Mouse (Mus musculus) right cerebral cortex, postnatal 10 days (tissue): ENCODE measurements around the gene Mfge8.

Source experiments
- DNase-seq, 2 experiments: peaks; one replicate each; pipeline ENCODE4 v3.0.0; 2021; ENCODE audit warnings: low spot score in 2 of 2

Mfge8 gene

GRCm38 (mm10) chr7:79148711-79149266 lies at the start of gene Mfge8:
Gene Mfge8, minus strand, starts transcription at chr7:79149060.
- peak; percentile 82 to 84 for DNase-seq

GRCm38 (mm10) chr7:79194560-79195413 lies 45.9 kb upstream of the Mfge8 start:
- peak; percentile 87 to 93 for DNase-seq

- DNase-seq: no peak
Measured at GRCm38 (mm10) chr7:79193936-79194335, 45.1 kb upstream of the Mfge8 start.

- DNase-seq: no peak
Measured at GRCm38 (mm10) chr7:79191501-79191900, 42.6 kb upstream of the Mfge8 start.

GRCm38 (mm10) chr7:79190592-79190991 lies 41.7 kb upstream of the Mfge8 start:
- no peak for DNase-seq

- DNase-seq: no peak
Measured at GRCm38 (mm10) chr7:79189211-79189610, 40.4 kb upstream of the Mfge8 start.

GRCm38 (mm10) chr7:79187591-79187990 lies 38.7 kb upstream of the Mfge8 start:
- DNase-seq: no peak

- no peak for DNase-seq
Measured at GRCm38 (mm10) chr7:79183417-79183816, 34.6 kb upstream of the Mfge8 start.

GRCm38 (mm10) chr7:79173800-79174199 lies 24.9 kb upstream of the Mfge8 start:
- DNase-seq: no peak

- DNase-seq: no peak
Measured at GRCm38 (mm10) chr7:79171782-79172181, 22.9 kb upstream of the Mfge8 start.

GRCm38 (mm10) chr7:79167006-79167562 lies 18.2 kb upstream of the Mfge8 start:
- no peak for DNase-seq

GRCm38 (mm10) chr7:79159406-79159805 lies 10.5 kb upstream of the Mfge8 start:
- DNase-seq: no peak

- DNase-seq: no peak
Measured at GRCm38 (mm10) chr7:79149522-79149921, 662 bp upstream of the Mfge8 start.

GRCm38 (mm10) chr7:79147931-79148653 lies 768 bp downstream of the Mfge8 start:
- no peak for DNase-seq

- DNase-seq: no peak
Measured at GRCm38 (mm10) chr7:79147011-79147837, 1.6 kb downstream of the Mfge8 start.

- DNase-seq: peak; percentile 84 to 88
Measured at GRCm38 (mm10) chr7:79140897-79141296, 8.0 kb downstream of the Mfge8 start.

- DNase-seq: no peak
Measured at GRCm38 (mm10) chr7:79139891-79140591, 8.8 kb downstream of the Mfge8 start.

GRCm38 (mm10) chr7:79139328-79139824 lies 9.5 kb downstream of the Mfge8 start:
- no peak for DNase-seq

GRCm38 (mm10) chr7:79133391-79133790 lies 15.5 kb downstream of the Mfge8 start:
- no peak for DNase-seq

- DNase-seq: peak; percentile 46 to 48
Measured at GRCm38 (mm10) chr7:79130843-79131444, 17.9 kb downstream of the Mfge8 start, which contains the start of gene Hapln3. Gene Hapln3, minus strand, starts transcription at chr7:79131018.
